Mouse (Mus musculus) liver, embryonic 14.5 days (tissue): ENCODE results near the gene Zcchc9.

Experiments
- CTCF ChIP-seq: IDR thresholded peaks from 2 replicates; pipeline ENCODE4 v1.5.1; 2016; ENCODE audit warnings: antibody characterized with exemption, low read depth, control low read depth
- EP300 ChIP-seq: IDR thresholded peaks from 2 replicates; pipeline ENCODE4 v1.6.1; 2016; ENCODE audit warnings: antibody characterized with exemption, low read depth

DNA sequence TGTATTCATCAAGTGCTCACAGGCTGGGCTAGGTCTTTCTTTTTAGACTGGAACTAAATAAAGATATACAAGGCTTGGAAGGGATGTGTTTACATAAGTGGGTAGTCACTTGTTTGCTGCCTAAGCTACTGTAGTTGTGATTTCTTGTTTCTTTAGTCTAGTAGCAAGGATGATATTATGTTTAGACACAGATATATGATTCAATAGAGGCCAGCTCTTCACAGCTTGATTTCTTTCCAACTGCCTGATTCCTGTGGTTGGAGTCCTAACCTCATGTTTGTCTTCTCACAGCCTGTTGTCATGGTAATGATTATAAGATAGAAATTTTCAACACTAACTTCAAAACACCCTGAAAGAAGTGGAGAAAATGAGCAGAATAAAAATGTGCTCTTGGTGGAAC, 27.6 kb downstream of the Zcchc9 start:
- TF ChIP-seq EP300 (no peak), CTCF (no peak)
